7 mouse cellular contexts compared by ENCODE assay signal in genomic region chr6:5298092-5298554, GRCm38 (mm10). TPM values are rescaled to one million over a fixed set of nuclear protein-coding genes. Genes with fewer than 3 reads are reported as not detected.
DNase-seq lines count a peak whose midpoint lies in the region; TF ChIP-seq lines count a peak whose summit lies in the region.

Gene Pon2, minus strand, starts transcription at chr6:5298455.

- intact Hi-C loops in left cerebral cortex, postnatal 25 days (cut with DNase I): loop anchor here (5.0 kb wide), 1 partner anchor 84 kb away; the partner anchor contains the start of gene Asb4

- no peaks in the 10 kb centered on the region for H3K4me1 ChIP-seq in cortical plate, adult 2 months (ENCODE audit: control insufficient read depth, insufficient read depth, low read length)

- peak within 1 kb of the TSS; percentile 30 for H3K4me3 ChIP-seq in cortical plate, adult 2 months (ENCODE audit: insufficient read depth, low read length)

- TF ChIP-seq CTCF in cortical plate, adult 2 months (IDR thresholded peaks at IDR 0.05; ENCODE audit: extremely low read depth, insufficient read depth, low read length): no peak

- TF ChIP-seq POLR2A in cortical plate, adult 2 months (IDR thresholded peaks at IDR 0.05; ENCODE audit: extremely low read depth, insufficient read depth, low read length): no peak

- peak within 1 kb of the TSS; percentile 57; the same call in 1 of the 2 replicates for H3K27ac ChIP-seq in cortical plate, adult 2 months (ENCODE audit: insufficient read depth, low read length)

- DNase-seq in T-cell, adult 2 months (ENCODE audit: low spot score): peak; percentile 87
- peak; percentile 82 for DNase-seq in gastrocnemius, postnatal 10 days
- peak; percentile 14 for DNase-seq in hindlimb bud, embryonic 11.5 days (ENCODE audit: extremely low spot score, low read depth, low spot score)
- DNase-seq in left cerebral cortex, postnatal 25 days (ENCODE audit: low spot score in 2 of 2): peak; percentile 37 to 49
- DNase-seq in mesoderm, embryonic 11.5 days (ENCODE audit: low read depth, low spot score): peak; percentile 80
- peak; percentile 68 for DNase-seq in skeletal muscle tissue, adult 2 months (ENCODE audit: low read depth, low spot score)

RNA-seq across cellular contexts. Expression of gene Pon2, which starts in this region (rescaled TPM):
- 55.2 and 57.3 TPM in 2 replicates for polyA plus RNA-seq in cortical plate, adult 2 months (2012; rRNA removed)
- total RNA-seq in gastrocnemius, postnatal 10 days (2021): 10 to 100 TPM; 15.7 to 18.9 TPM
- total RNA-seq in left cerebral cortex, postnatal 25 days (2021): 10 to 100 TPM; 24.5 to 25.4 TPM

Comparison
In these comparisons a context has a peak if more than half of its experiments do, and no peak if none do; other contexts are left out.
1. Peak in every context shown above with its lines: DNase-seq, H3K4me3 ChIP-seq and H3K27ac ChIP-seq.
2. DNase-seq: peak in every context shown above with its lines; median percentile 87 in T-cell, adult 2 months; 82 in gastrocnemius, postnatal 10 days; 80 in mesoderm, embryonic 11.5 days; 68 in skeletal muscle tissue, adult 2 months; 43 in left cerebral cortex, postnatal 25 days; 14 in hindlimb bud, embryonic 11.5 days.